Mouse (Mus musculus) neural tube, embryonic 12.5 days (tissue): Measurements from ENCODE around the gene Galnt14. TPM values are rescaled to one million over a fixed set of nuclear protein-coding genes. Genes with fewer than 3 reads are reported as not detected.

ENCODE experiments used
- ATAC-seq: fragments of 200-750 bp; cut with Nextera tagmentation; 2 replicates; pipeline ENCODE4 v1.8.0; 2017; ENCODE audit warnings: low read depth, mild to moderate bottlenecking, moderate TSS enrichment, moderate library complexity; ENCODE audit not compliant: low FRiP score
- H3K27ac ChIP-seq: fragments of 300-500 bp; sonication (generic); 2 replicates; pipeline ENCODE4 v1.5.1; 2016
- H3K27me3 ChIP-seq: fragments of 300-500 bp; sonication (generic); replicated peaks from 2 replicates; pipeline ENCODE4 v1.6.1; 2016; ENCODE audit warnings: mild to moderate bottlenecking
- H3K36me3 ChIP-seq: fragments of 300-500 bp; sonication (generic); 2 replicates; pipeline ENCODE4 v1.6.1; 2016; ENCODE audit warnings: mild to moderate bottlenecking
- H3K4me1 ChIP-seq: fragments of 300-500 bp; sonication (generic); 2 replicates; pipeline ENCODE4 v1.6.1; 2016
- H3K4me2 ChIP-seq: fragments of 300-500 bp; sonication (generic); replicated peaks from 2 replicates; pipeline ENCODE4 v1.6.1; 2016; ENCODE audit warnings: mild to moderate bottlenecking
- H3K4me3 ChIP-seq: fragments of 300-500 bp; sonication (generic); 2 replicates; pipeline ENCODE4 v1.5.1; 2016
- H3K9ac ChIP-seq: fragments of 300-500 bp; sonication (generic); 2 replicates; pipeline ENCODE4 v1.6.1; 2016; ENCODE audit warnings: mild to moderate bottlenecking
- H3K9me3 ChIP-seq: fragments of 300-500 bp; sonication (generic); 2 replicates; pipeline ENCODE4 v1.6.1; 2016; ENCODE audit warnings: mild to moderate bottlenecking
- WGBS: fragments of 180-500 bp; shearing (Covaris S2); methylation state at CpG from one replicate; pipeline ENCODE4 v1.1.7; 2016; 5-methylcytosine and 5-hydroxymethylcytosine counted together
- polyA plus RNA-seq: library from polyadenylated mRNA; unstranded; fragments of >200 nt; fragmentation: Nextera tagmentation; extraction: Ambion mirVana; gene quantifications from 2 replicates; pipeline ENCODE4 v1.2.1, GENCODE M21; 2016

Galnt14 gene
- 12.9 and 14.5 TPM in 2 replicates for polyA plus RNA-seq

- Histone ChIP-seq H3K4me3 (peak within 1 kb of the TSS; percentile 52), H3K9ac (peak within 1 kb of the TSS; percentile 73), H3K4me1 (peaks cover 22% of the 10 kb centered on the region), H3K27me3 (peaks cover 24% of the 10 kb centered on the region), H3K9me3 (no peaks in the 10 kb centered on the region), H3K4me2 (peak within 1 kb of the TSS; percentile 76), H3K27ac (0 out of 2 replicates have a peak within 1 kb of the TSS, but pooled peaks have one; percentile 20), H3K36me3 (no peaks in the 10 kb centered on the region)
- WGBS, result under 1% methylated on average over 75 of the region's 75 CpGs
- peak; percentile 78 for ATAC-seq
Measured at GRCm38 (mm10) chr17:73710042-73710911, at the start of gene Galnt14. Gene Galnt14 (minus strand): TSS chr17:73710453.

GRCm38 (mm10) chr17:73743681-73744311, 33.5 kb upstream of the Galnt14 start:
- H3K9me3 ChIP-seq, result no peaks in the 10 kb centered on the region

GRCm38 (mm10) chr17:73723885-73724682, 13.8 kb upstream of the Galnt14 start:
- H3K4me2 ChIP-seq, result no peak overlapping the region
- H3K9me3 ChIP-seq, result no peaks in the 10 kb centered on the region
- no peaks in the 10 kb centered on the region for H3K27me3 ChIP-seq
- no peak overlapping the region for H3K27ac ChIP-seq
- 67% methylated on average over 8 of the region's 8 CpGs for WGBS
- ATAC-seq, result no peak
- no peak overlapping the region for H3K4me3 ChIP-seq
- no peaks in the 10 kb centered on the region for H3K36me3 ChIP-seq
- H3K4me1 ChIP-seq, result no peaks in the 10 kb centered on the region
- H3K9ac ChIP-seq, result no peak overlapping the region

More at GRCm38 (mm10) chr17:73743681-73744311, 33.5 kb upstream of the Galnt14 start:
- H3K4me3 ChIP-seq, result no peak overlapping the region
- H3K27ac ChIP-seq, result no peak overlapping the region
- no peaks in the 10 kb centered on the region for H3K36me3 ChIP-seq
- no peaks in the 10 kb centered on the region for H3K4me1 ChIP-seq
- WGBS, result 2% methylated on average over 6 of the region's 6 CpGs
- no peaks in the 10 kb centered on the region for H3K27me3 ChIP-seq
- H3K4me2 ChIP-seq, result no peak overlapping the region
- ATAC-seq, result peak; percentile 84; the same call in 1 of the 2 replicates
- H3K9ac ChIP-seq, result no peak overlapping the region

- H3K9me3 ChIP-seq, result no peaks in the 10 kb centered on the region
- H3K27me3 ChIP-seq, result no peaks in the 10 kb centered on the region
- no peak overlapping the region for H3K9ac ChIP-seq
- H3K4me3 ChIP-seq, result no peak overlapping the region
- ATAC-seq, result no peak
- H3K4me1 ChIP-seq, result no peaks in the 10 kb centered on the region
- no peak overlapping the region for H3K27ac ChIP-seq
- H3K36me3 ChIP-seq, result no peaks in the 10 kb centered on the region
- 86% methylated on average over 2 of the region's 2 CpGs for WGBS
- H3K4me2 ChIP-seq, result no peak overlapping the region
Measured at GRCm38 (mm10) chr17:73719021-73719748, 8.9 kb upstream of the Galnt14 start.

GRCm38 (mm10) chr17:73716684-73717083, 6.4 kb upstream of the Galnt14 start:
- H3K27me3 ChIP-seq, result peaks cover 8% of the 10 kb centered on the region
- no peak overlapping the region for H3K27ac ChIP-seq
- H3K9ac ChIP-seq, result no peak overlapping the region
- no peaks in the 10 kb centered on the region for H3K36me3 ChIP-seq
- WGBS, result 79% methylated on average over 3 of the region's 3 CpGs
- H3K4me2 ChIP-seq, result no peak overlapping the region
- H3K9me3 ChIP-seq, result no peaks in the 10 kb centered on the region
- 0 out of 2 replicates have a peak, but pooled peaks cover 8% of the 10 kb centered on the region for H3K4me1 ChIP-seq
- no peak for ATAC-seq
- no peak overlapping the region for H3K4me3 ChIP-seq

GRCm38 (mm10) chr17:73714440-73715221, 4.4 kb upstream of the Galnt14 start:
- H3K4me3 ChIP-seq, result no peak overlapping the region

GRCm38 (mm10) chr17:73713347-73713746, 3.1 kb upstream of the Galnt14 start:
- Histone ChIP-seq H3K9me3 (no peaks in the 10 kb centered on the region), H3K27me3 (peaks cover 23% of the 10 kb centered on the region), H3K4me2 (no peak overlapping the region), H3K4me3 (no peak overlapping the region), H3K36me3 (no peaks in the 10 kb centered on the region), H3K27ac (no peak overlapping the region), H3K4me1 (peaks cover 22% of the 10 kb centered on the region), H3K9ac (no peak overlapping the region)
- ATAC-seq, result no peak
- 43% methylated on average over 11 of the region's 11 CpGs for WGBS

More at GRCm38 (mm10) chr17:73714440-73715221, 4.4 kb upstream of the Galnt14 start:
- Histone ChIP-seq H3K4me2 (no peak overlapping the region), H3K36me3 (no peaks in the 10 kb centered on the region), H3K9me3 (no peaks in the 10 kb centered on the region), H3K9ac (no peak overlapping the region), H3K27ac (no peak overlapping the region), H3K4me1 (peaks cover 14% of the 10 kb centered on the region), H3K27me3 (peaks cover 16% of the 10 kb centered on the region)
- 84% methylated on average over 8 of the region's 8 CpGs for WGBS
- no peak for ATAC-seq

- Histone ChIP-seq H3K4me1 (peaks cover 22% of the 10 kb centered on the region), H3K36me3 (no peaks in the 10 kb centered on the region), H3K27me3 (peaks cover 24% of the 10 kb centered on the region), H3K4me3 (no peak overlapping the region), H3K9me3 (no peaks in the 10 kb centered on the region), H3K9ac (no peak overlapping the region), H3K27ac (no peak overlapping the region), H3K4me2 (no peak overlapping the region)
- WGBS, result 73% methylated on average over 15 of the region's 15 CpGs
- ATAC-seq, result no peak
Measured at GRCm38 (mm10) chr17:73711919-73712318, 1.7 kb upstream of the Galnt14 start.

GRCm38 (mm10) chr17:73709131-73710041, 867 bp downstream of the Galnt14 start:
- peak; percentile 27 for ATAC-seq
- 2% methylated on average over 43 of the region's 43 CpGs for WGBS
- Histone ChIP-seq H3K27ac (no peak overlapping the region), H3K27me3 (peaks cover 24% of the 10 kb centered on the region), H3K4me1 (peaks cover 24% of the 10 kb centered on the region), H3K36me3 (no peaks in the 10 kb centered on the region), H3K9me3 (no peaks in the 10 kb centered on the region), H3K4me3 (peak overlapping the region; percentile 52), H3K4me2 (peak overlapping the region; percentile 76), H3K9ac (peak overlapping the region; percentile 73)

- Histone ChIP-seq H3K4me3 (no peak overlapping the region), H3K9ac (no peak overlapping the region), H3K4me1 (peaks cover 18% of the 10 kb centered on the region), H3K36me3 (no peaks in the 10 kb centered on the region), H3K27me3 (peaks cover 24% of the 10 kb centered on the region), H3K4me2 (peak overlapping the region; percentile 76; the same call in 1 of the 2 replicates), H3K9me3 (no peaks in the 10 kb centered on the region), H3K27ac (no peak overlapping the region)
- no peak for ATAC-seq
- 90% methylated on average over 6 of the region's 6 CpGs for WGBS
Measured at GRCm38 (mm10) chr17:73708451-73708850, 1.8 kb downstream of the Galnt14 start.
